In the genomic region with DNA sequence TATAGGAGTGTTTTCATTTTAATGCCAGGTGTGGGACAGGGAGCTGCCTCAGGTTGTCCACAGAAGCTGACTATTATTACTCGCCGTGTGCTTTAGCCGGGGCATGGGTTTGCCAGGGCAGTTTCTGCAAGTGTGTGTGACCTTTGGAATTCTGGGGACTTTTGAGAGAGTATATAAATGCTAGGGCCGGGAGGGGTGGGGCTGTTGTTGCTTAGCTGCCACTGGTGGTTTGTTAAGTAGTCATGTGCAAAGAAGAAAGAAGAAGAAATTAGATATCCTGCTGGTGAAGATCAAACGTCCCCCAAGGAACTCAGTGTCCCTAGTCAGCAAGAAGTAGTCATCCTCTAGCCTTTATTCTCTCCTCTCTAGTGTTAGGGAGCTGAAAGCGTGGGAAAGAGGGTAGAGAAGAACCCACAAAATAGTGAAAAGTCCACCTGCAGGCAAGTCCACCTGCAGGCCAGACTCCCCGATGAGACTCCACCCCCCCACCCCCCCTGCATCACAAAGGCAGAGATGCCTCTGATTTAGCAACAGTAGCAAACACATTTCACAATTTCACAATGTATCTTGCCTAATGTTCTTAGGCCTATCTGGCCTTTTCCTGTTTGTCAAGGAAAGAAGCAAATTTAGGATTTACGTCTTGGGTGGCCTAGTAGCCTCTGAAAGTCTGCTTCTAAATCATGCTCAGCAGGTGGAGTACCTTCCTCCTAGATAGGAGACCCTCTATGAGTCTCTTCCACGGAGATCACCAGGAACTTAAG, we compare ENCODE assay signal across 19 mouse cellular contexts. TPM values are rescaled to one million over a fixed set of nuclear protein-coding genes. Genes with fewer than 3 reads are reported as not detected.
A peak's percentile ranks its signal among the peaks of the same experiment; 100 is the strongest.
DNase-seq lines count a peak whose midpoint lies in the region; ATAC-seq and TF ChIP-seq lines count a peak whose summit lies in the region.
"Had no signal": no experiment of that assay in that cellular context is flagged by ENCODE, and none has a peak within 500 bp of the region (broad histone marks: within the 10 kb centered on the region; RNA-seq: fewer than 3 reads in every experiment).

No protein-coding gene starts in this region.

- no peak for TF ChIP-seq CTCF in lung, adult 2 months (IDR thresholded peaks at IDR 0.05; ENCODE audit: insufficient read depth, low read length)
- no peak for TF ChIP-seq CTCF in bone marrow, adult 2 months (IDR thresholded peaks at IDR 0.05; ENCODE audit: control insufficient read depth, insufficient read depth, low read length)
- no peak for TF ChIP-seq CTCF in stomach, postnatal 0 days (IDR thresholded peaks at IDR 0.05; ENCODE audit: low read depth)

- no peaks in the 10 kb centered on the region for H3K27me3 ChIP-seq in intestine, embryonic 16.5 days (replicated peaks; ENCODE audit: control insufficient read depth, insufficient read depth, low read length)
- H3K27me3 ChIP-seq in stomach, postnatal 0 days (ENCODE audit: control insufficient read depth, insufficient read depth, low read length), result no peaks in the 10 kb centered on the region
- H3K27me3 ChIP-seq: midbrain, embryonic 12.5 days had no signal

- TF ChIP-seq EP300 in stomach, postnatal 0 days (optimal IDR thresholded peaks at IDR 0.05), result no peak

- no peaks in the 10 kb centered on the region for H3K36me3 ChIP-seq in intestine, embryonic 16.5 days (ENCODE audit: control insufficient read depth, insufficient read depth, low read length)
- no peaks in the 10 kb centered on the region for H3K36me3 ChIP-seq in stomach, postnatal 0 days (ENCODE audit: control insufficient read depth, insufficient read depth, low read length)
- H3K36me3 ChIP-seq: midbrain, embryonic 12.5 days had no signal

- no peak overlapping the region for H3K9ac ChIP-seq in intestine, embryonic 16.5 days (ENCODE audit: low read depth, low read length)
- no peak overlapping the region for H3K9ac ChIP-seq in stomach, postnatal 0 days (ENCODE audit: low read length)
- H3K9ac ChIP-seq: midbrain, embryonic 12.5 days had no signal

- no peak overlapping the region for H3K4me3 ChIP-seq in lung, adult 2 months (replicated peaks; ENCODE audit: extremely low read depth, low read depth, low read length)
- H3K4me3 ChIP-seq in bone marrow, adult 2 months (replicated peaks; ENCODE audit: control insufficient read depth, low read depth, low read length), result no peak overlapping the region
- no peak overlapping the region for H3K4me3 ChIP-seq in intestine, embryonic 16.5 days (ENCODE audit: low read length)
- H3K4me3 ChIP-seq in stomach, postnatal 0 days (ENCODE audit: low read depth, low read length), result no peak overlapping the region
- H3K4me3 ChIP-seq: midbrain, embryonic 12.5 days had no signal

- no peak for TF ChIP-seq POLR2A in lung, adult 2 months (IDR thresholded peaks at IDR 0.05; ENCODE audit: borderline replicate concordance, extremely low read depth, low read depth, low read length)
- TF ChIP-seq POLR2A in bone marrow, adult 2 months (IDR thresholded peaks at IDR 0.05; ENCODE audit: borderline replicate concordance, control insufficient read depth, low read depth, low read length), result no peak

- no peak overlapping the region; the same call in 1 of the 2 replicates for H3K4me2 ChIP-seq in intestine, embryonic 16.5 days (ENCODE audit: low read depth, low read length)
- no peak overlapping the region for H3K4me2 ChIP-seq in stomach, postnatal 0 days (replicated peaks; ENCODE audit: low read depth)
- H3K4me2 ChIP-seq: heart, embryonic 11.5 days; midbrain, embryonic 12.5 days had no signal

- ATAC-seq in intestine, embryonic 16.5 days, result peak; percentile 71
- ATAC-seq in stomach, postnatal 0 days (ENCODE audit: low FRiP score, low TSS enrichment), result no peak
- ATAC-seq: hindbrain, embryonic 16.5 days had no signal

- 54% methylated on average over 9 of the region's 9 CpGs for WGBS in lung, adult 2 months
- WGBS in bone marrow, adult 2 months, result 38% methylated on average over 9 of the region's 9 CpGs
- WGBS in intestine, embryonic 16.5 days, result 56% methylated on average over 9 of the region's 9 CpGs
- 64% methylated on average over 9 of the region's 9 CpGs for WGBS in stomach, postnatal 0 days

- peak; percentile 24 for DNase-seq in lung, postnatal 25 days (ENCODE audit: low spot score)
- DNase-seq in lung, adult 2 months, result no peak
- DNase-seq in stomach, postnatal 0 days (ENCODE audit: low spot score), result no peak
- DNase-seq in cerebellum, adult 9-10 months, result no peak
- DNase-seq in spleen, postnatal 4 days (ENCODE audit: low spot score in 2 of 2), result no peak
- DNase-seq: adrenal gland, postnatal 10 days; cerebellum, adult 2 months; embryo, embryonic 11 days; gastrocnemius, postnatal 36 days; heart, postnatal 36 days; kidney, adult 2 months; kidney, postnatal 36 days; lung, postnatal 10 days; right cerebral cortex, postnatal 4 days had no signal

- peaks cover 3% of the 10 kb centered on the region; the same call in 1 of the 2 replicates for H3K4me1 ChIP-seq in lung, adult 2 months (ENCODE audit: control insufficient read depth, insufficient read depth, low read length)
- H3K4me1 ChIP-seq in bone marrow, adult 2 months (ENCODE audit: control insufficient read depth, insufficient read depth, low read length), result peaks cover 17% of the 10 kb centered on the region
- H3K4me1 ChIP-seq in intestine, embryonic 16.5 days (ENCODE audit: control insufficient read depth, insufficient read depth, low read length), result peaks cover 28% of the 10 kb centered on the region
- no peaks in the 10 kb centered on the region for H3K4me1 ChIP-seq in stomach, postnatal 0 days (replicated peaks; ENCODE audit: control insufficient read depth, insufficient read depth)

- 0 out of 2 replicates have a peak, but pooled peaks cover 9% of the 10 kb centered on the region for H3K9me3 ChIP-seq in intestine, embryonic 16.5 days (ENCODE audit: control insufficient read depth, low read length)
- H3K9me3 ChIP-seq in stomach, postnatal 0 days (ENCODE audit: control insufficient read depth, low read length), result no peaks in the 10 kb centered on the region
- H3K9me3 ChIP-seq: midbrain, embryonic 12.5 days had no signal

- peak overlapping the region; percentile 90 for H3K27ac ChIP-seq in bone marrow, adult 2 months (ENCODE audit: control insufficient read depth, insufficient read depth, low read depth, low read length, poor library complexity)
- H3K27ac ChIP-seq in intestine, embryonic 16.5 days (ENCODE audit: low read length), result peak overlapping the region; percentile 57
- 0 out of 2 replicates have a peak overlapping the region, but pooled peaks have one; percentile 18 for H3K27ac ChIP-seq in stomach, postnatal 0 days (replicated peaks)
- H3K27ac ChIP-seq: midbrain, embryonic 12.5 days had no signal

RNA-seq across cellular contexts. Expression of a gene that starts 17.6 kb away (rescaled TPM):
- 0.03 and 0.18 TPM in 2 replicates for polyA plus RNA-seq in lung, adult 2 months (2012; rRNA removed)
- 0.56 and 1.6 TPM in 2 replicates for polyA plus RNA-seq in bone marrow, adult 2 months (2011; ENCODE audit: insufficient read depth, insufficient read length, low replicate concordance, missing spikeins)
- 0.09 and 0.13 TPM in 2 replicates for polyA plus RNA-seq in intestine, embryonic 16.5 days (2015; fragmentation: Nextera tagmentation; extraction: Ambion mirVana)
- 0.04 and 0.06 TPM in 2 replicates for polyA plus RNA-seq in stomach, postnatal 0 days (2015; fragmentation: Nextera tagmentation; extraction: Ambion mirVana)

Comparison
In these comparisons a context has a peak if more than half of its experiments do, and no peak if none do; other contexts are left out.
1. H3K27ac ChIP-seq: peak in every context shown above with its lines; median percentile 90 in bone marrow, adult 2 months; 57 in intestine, embryonic 16.5 days; 18 in stomach, postnatal 0 days.